Mouse (Mus musculus) erythroblast, embryonic 14.5 days (primary cell): ENCODE measurements around the gene Dctn1.

Source experiments
- GATA1 ChIP-seq: IDR thresholded peaks from 2 replicates; pipeline ENCODE4 v1.6.1; 2012; ENCODE audit warnings: low read length, inconsistent platforms, mixed read lengths
- TAL1 ChIP-seq: IDR thresholded peaks from 3 replicates; pipeline ENCODE4 v1.6.1; 2012; ENCODE audit warnings: low read length, inconsistent platforms, mixed read lengths

DNA sequence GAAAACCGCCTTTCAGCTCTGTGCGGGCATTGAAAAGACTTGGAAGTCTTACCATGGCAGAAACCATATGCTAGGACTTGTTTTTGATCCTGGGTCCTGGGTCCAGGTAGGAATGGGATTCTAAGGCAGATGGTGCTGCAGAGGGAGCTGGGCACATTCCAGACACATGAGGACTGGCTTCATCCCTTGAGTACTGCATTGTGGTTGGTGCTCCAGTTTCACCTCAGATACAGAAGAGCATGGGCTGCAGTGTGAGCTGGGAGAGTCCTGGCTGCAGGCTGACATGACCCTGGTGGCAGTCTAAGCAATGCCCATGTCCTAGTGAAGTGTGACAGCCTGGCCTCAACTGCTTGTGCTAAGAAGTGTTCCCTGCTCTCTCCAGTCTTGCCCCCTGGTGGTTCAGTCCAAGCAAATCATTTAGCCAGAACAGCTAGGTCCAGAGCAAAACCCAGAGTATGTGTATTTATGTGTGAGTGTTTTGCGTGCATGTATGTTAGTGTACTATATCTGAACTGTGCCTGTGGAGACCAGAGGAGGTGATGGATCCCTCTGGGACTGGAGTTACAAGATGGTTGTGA is 19.2 kb downstream of the Dctn1 start:
- no peak for TF ChIP-seq GATA1
- no peak for TF ChIP-seq TAL1
